Mouse (Mus musculus) ES-E14 (cell line): ENCODE data around the gene Csl. TPM values are rescaled to one million over a fixed set of nuclear protein-coding genes. Genes with fewer than 3 reads are reported as not detected.

ENCODE experiments used
- DNase-seq: peaks from one replicate; pipeline ENCODE4 v3.0.0-alpha.2; 2013; ENCODE audit warnings: low read depth, low spot score
- H3K27ac ChIP-seq: 2 replicates; pipeline ENCODE4 v1.5.1; 2012; ENCODE audit warnings: low read depth, mild to moderate bottlenecking, low read length, moderate library complexity, mixed read lengths; ENCODE audit not compliant: poor library complexity, insufficient read depth, severe bottlenecking
- H3K36me3 ChIP-seq: 2 replicates; pipeline ENCODE4 v1.6.1; 2012; ENCODE audit warnings: mild to moderate bottlenecking, low read length, moderate library complexity, mixed read lengths; ENCODE audit not compliant: control insufficient read depth, poor library complexity, insufficient read depth, severe bottlenecking
- H3K4me1 ChIP-seq, 2 experiments: fragments of 150-350 bp in 1 of 2; sonication (generic) in 1 of 2; 2 replicates each; pipeline ENCODE4 v1.6.1; 2012; ENCODE audit warnings: low read length in 2 of 2, mild to moderate bottlenecking in 1 of 2, mixed read lengths in 1 of 2; ENCODE audit not compliant: control insufficient read depth in 2 of 2, insufficient read depth in 2 of 2, poor library complexity in 1 of 2
- H3K4me3 ChIP-seq, 2 experiments: fragments of 150-350 bp in 1 of 2; sonication (generic) in 1 of 2; 2 replicates each; pipeline ENCODE4 v1.5.1; 2012; ENCODE audit warnings: low read length in 2 of 2, low read depth in 1 of 2, mild to moderate bottlenecking in 1 of 2, mixed read lengths in 1 of 2; ENCODE audit not compliant: insufficient read depth in 1 of 2, poor library complexity in 1 of 2, severe bottlenecking in 1 of 2
- H3K9ac ChIP-seq: 2 replicates; pipeline ENCODE4 v1.6.1; 2012; ENCODE audit warnings: low read depth, mild to moderate bottlenecking, low read length, mixed read lengths; ENCODE audit not compliant: poor library complexity, insufficient read depth, severe bottlenecking
- H3K9me3 ChIP-seq: fragments of 150-350 bp; sonication (generic); 2 replicates; pipeline ENCODE4 v1.6.1; 2012; ENCODE audit warnings: low read depth, mild to moderate bottlenecking, low read length; ENCODE audit not compliant: control insufficient read depth, insufficient read depth
- CHD2 ChIP-seq: IDR thresholded peaks from 2 replicates; pipeline ENCODE4 v1.6.1; 2014; ENCODE audit warnings: mild to moderate bottlenecking, low read depth, low read length, inconsistent platforms
- HCFC1 ChIP-seq: IDR thresholded peaks from 2 replicates; pipeline ENCODE4 v1.6.1; 2012; ENCODE audit warnings: low read length, inconsistent platforms, borderline replicate concordance; ENCODE audit not compliant: insufficient read depth
- MAFK ChIP-seq: IDR thresholded peaks from 2 replicates; pipeline ENCODE4 v1.6.1; 2014; ENCODE audit warnings: mild to moderate bottlenecking, low read depth, low read length, inconsistent platforms; ENCODE audit not compliant: insufficient read depth
- ZC3H11A ChIP-seq: IDR thresholded peaks from 2 replicates; pipeline ENCODE4 v1.6.1; 2012; ENCODE audit warnings: low read depth, mild to moderate bottlenecking, inconsistent platforms, low read length, borderline replicate concordance
- ZNF384 ChIP-seq: IDR thresholded peaks from 2 replicates; pipeline ENCODE4 v1.6.1; 2012; ENCODE audit warnings: low read depth, low read length, inconsistent platforms
- in situ Hi-C, 2 experiments: fragments of 600-800 bp; cut with MboI; formaldehyde crosslinking; loops; one replicate each; pipeline ENCODE4 v1.15.1; 2025; ENCODE audit warnings: low sequenced_read_pairs in 2 of 2, inconsistent platforms in 1 of 2; ENCODE audit not compliant: unreplicated experiment in 2 of 2
- total RNA-seq: library from RNA; depleted of rRNA; stranded (reverse); fragments of 300-350 nt; gene quantifications from 2 replicates; pipeline ENCODE4 v1.2.3, GENCODE M21; 2012; rRNA removed

The Csl gene
- not detected in 2 replicates for total RNA-seq

DNA sequence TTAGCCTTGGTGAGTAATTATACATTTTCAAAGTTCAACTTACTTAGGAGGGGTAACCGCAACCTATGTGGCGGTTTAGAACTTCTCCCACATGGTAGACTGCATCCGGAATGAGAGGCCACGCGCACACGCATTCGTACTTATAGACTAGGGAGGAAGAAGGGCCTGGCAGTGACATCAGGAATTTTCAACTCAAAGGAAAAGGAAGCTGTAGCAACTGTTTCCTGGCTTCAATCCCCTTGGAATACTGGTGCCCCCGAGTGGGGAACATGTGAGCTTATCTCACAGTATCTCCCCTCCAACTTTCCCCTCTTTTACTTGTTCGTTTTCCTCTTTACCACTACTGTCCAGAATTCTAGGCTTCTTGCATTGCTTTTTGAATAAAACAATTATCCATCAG is at the start of gene Csl:
Gene Csl, minus strand, starts transcription at position 101 of the 400 bp plus-strand sequence.
- H3K9me3 ChIP-seq, result no peaks in the 10 kb centered on the region
- H3K4me3 ChIP-seq, result no peak within 1 kb of the TSS
- in situ Hi-C loops, result no loop called here
- H3K4me1 ChIP-seq, result no peaks in the 10 kb centered on the region
- no peaks in the 10 kb centered on the region for H3K36me3 ChIP-seq
- TF ChIP-seq HCFC1, result no peak
- no peak for TF ChIP-seq MAFK
- TF ChIP-seq ZC3H11A, result no peak
- TF ChIP-seq CHD2, result no peak
- no peak for TF ChIP-seq ZNF384
- no peak within 1 kb of the TSS for H3K27ac ChIP-seq
- no peak for DNase-seq
- H3K9ac ChIP-seq, result no peak within 1 kb of the TSS

DNA sequence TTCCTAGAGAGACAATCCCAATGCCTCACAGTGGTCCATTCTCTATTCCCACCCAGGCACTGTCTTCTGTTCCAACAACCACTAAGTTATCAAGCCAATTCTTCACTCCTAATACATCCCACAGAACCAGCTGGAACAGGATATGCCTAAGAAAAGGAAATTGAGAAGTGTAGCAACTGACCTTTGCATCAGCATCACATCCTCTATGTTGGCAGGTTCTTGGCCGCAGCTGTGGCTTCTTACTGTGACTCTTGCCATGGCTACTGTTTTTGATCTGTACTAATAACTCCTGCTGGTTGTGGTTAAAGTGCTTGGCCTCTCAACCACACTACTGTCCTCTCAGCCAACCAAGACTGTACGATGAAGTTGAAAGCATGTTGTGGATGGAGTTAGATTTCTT is 30.0 kb upstream of the Csl start:
- in situ Hi-C loops, result no loop called here
- DNase-seq, result no peak
- TF ChIP-seq ZC3H11A, result no peak
- no peak for TF ChIP-seq ZNF384
- no peak for TF ChIP-seq CHD2
- TF ChIP-seq HCFC1, result no peak
- TF ChIP-seq MAFK, result no peak
- Histone ChIP-seq H3K36me3 (no peaks in the 10 kb centered on the region), H3K4me1 (no peaks in the 10 kb centered on the region), H3K27ac (no peak overlapping the region), H3K9me3 (no peaks in the 10 kb centered on the region), H3K4me3 (no peak overlapping the region), H3K9ac (no peak overlapping the region)

DNA sequence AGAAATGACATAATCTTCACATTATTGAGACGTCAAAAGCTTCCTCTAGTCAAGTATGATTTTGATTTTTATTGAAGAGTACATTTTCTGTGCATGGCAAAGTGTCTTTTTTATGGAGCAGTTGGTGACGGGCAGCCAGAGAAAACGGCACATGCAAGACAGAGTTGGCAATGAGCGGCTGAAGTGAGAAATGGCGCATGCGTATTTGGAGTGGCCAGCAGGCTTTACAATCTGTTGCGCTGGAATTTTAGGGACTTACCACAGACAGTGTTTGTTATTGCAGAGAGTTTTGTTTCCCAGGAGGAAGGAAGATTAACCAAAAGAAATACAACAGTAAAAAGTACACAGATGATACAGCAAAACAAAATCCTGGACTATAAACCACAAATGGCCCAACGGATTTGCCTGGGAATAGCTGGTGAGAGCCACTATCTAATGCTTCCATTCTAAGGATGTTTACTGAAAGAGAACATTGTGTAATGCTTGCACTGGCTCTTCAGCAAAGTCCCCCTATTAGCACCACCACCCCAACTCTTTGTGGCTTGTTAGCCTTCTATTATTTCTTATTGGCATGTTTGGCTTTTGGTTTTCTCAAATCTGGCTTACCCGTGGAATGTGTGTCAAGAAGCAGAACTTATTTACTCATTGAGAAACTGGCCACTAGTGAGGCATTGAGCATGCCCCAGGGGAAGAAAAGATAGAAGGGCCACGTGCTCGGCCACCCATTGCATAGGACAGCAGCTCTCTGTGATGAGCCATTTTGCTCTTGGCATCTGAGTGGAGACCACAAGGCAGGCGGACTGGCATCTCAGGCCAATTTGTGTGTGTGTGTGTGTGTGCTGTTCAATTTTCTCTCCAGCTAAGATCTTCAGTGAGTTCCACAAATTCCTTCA is 15.0 kb upstream of the Csl start:
- no peaks in the 10 kb centered on the region for H3K4me1 ChIP-seq
- H3K36me3 ChIP-seq, result no peaks in the 10 kb centered on the region
- H3K9me3 ChIP-seq, result no peaks in the 10 kb centered on the region
- in situ Hi-C loops, result no loop called here
- no peak overlapping the region for H3K4me3 ChIP-seq
- DNase-seq, result no peak
- no peak for TF ChIP-seq ZC3H11A
- no peak for TF ChIP-seq ZNF384
- TF ChIP-seq MAFK, result no peak
- no peak for TF ChIP-seq CHD2
- no peak for TF ChIP-seq HCFC1
- H3K9ac ChIP-seq, result no peak overlapping the region
- H3K27ac ChIP-seq, result no peak overlapping the region

DNA sequence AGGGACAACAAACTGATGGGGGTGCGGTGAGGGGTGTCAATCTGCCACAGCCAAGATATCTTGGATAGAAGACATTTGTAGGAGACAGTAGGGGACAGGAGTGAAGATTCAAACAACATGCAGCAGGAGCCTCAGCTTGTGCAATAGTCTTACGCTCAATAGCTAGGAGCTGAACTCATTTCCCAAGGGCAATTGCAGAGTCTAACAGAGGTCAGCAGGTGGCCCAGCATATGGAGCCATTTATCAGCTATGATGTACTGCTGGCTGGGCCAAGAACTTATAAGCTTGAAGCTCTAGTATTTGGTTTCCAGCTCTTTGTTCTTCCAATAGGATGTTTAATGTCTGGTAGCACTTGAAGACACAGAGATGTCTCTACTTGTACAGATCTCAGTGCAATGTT is 9.3 kb downstream of the Csl start:
- no peaks in the 10 kb centered on the region for H3K4me1 ChIP-seq
- TF ChIP-seq ZNF384, result no peak
- H3K36me3 ChIP-seq, result no peaks in the 10 kb centered on the region
- no peak overlapping the region for H3K4me3 ChIP-seq
- no peak overlapping the region for H3K9ac ChIP-seq
- no peak for DNase-seq
- no peak overlapping the region for H3K27ac ChIP-seq
- in situ Hi-C loops, result no loop called here
- H3K9me3 ChIP-seq, result no peaks in the 10 kb centered on the region

DNA sequence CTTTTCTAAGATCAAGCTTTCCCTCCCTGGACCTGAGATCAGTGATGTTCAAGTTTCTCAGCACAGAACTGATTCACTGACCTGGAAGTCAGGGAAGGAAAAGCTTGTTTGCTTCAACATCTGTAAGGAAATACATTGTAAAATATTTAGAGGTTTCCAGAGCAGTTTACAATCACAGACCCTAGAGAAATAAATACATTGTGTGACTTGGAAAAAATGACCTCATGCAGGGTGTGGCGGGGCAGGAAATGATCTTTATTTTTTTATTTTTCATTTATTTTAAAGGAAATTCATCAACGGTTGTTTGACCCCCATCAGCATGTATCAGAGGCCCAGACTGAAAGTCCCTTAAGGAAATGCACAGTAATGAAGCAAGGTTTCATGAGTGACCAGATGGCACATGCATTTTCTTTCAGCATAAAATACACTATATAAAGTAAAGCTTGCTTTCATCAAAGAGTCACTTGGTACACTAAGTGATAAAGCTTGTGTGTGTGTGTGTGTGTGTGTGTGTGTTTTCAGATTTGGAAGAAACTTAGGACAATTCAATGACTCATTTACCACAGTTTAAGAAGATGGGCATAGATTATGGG is 10.7 kb downstream of the Csl start:
- no peak for TF ChIP-seq HCFC1
- no peak for TF ChIP-seq MAFK
- TF ChIP-seq CHD2, result no peak
- TF ChIP-seq ZNF384, result no peak
- no peak for DNase-seq
- H3K9me3 ChIP-seq, result no peaks in the 10 kb centered on the region
- H3K4me1 ChIP-seq, result no peaks in the 10 kb centered on the region
- H3K9ac ChIP-seq, result no peak overlapping the region
- H3K36me3 ChIP-seq, result no peaks in the 10 kb centered on the region
- H3K27ac ChIP-seq, result no peak overlapping the region
- no peak overlapping the region for H3K4me3 ChIP-seq
- in situ Hi-C loops, result no loop called here
